Mouse (Mus musculus) embryonic facial prominence, embryonic 11.5 days (tissue): Measurements from ENCODE around the gene Tgfb2. TPM values are rescaled to one million over a fixed set of nuclear protein-coding genes. Genes with fewer than 3 reads are reported as not detected.

Source experiments
- ATAC-seq: fragments of 200-750 bp; cut with Nextera tagmentation; replicated peaks from 2 replicates; pipeline ENCODE4 v1.8.0; 2017; ENCODE audit warnings: low read depth; ENCODE audit not compliant: insufficient number of reproducible peaks, low FRiP score, low TSS enrichment
- DNase-seq: peaks from one replicate; pipeline ENCODE4 v3.0.0-alpha.2; 2015; ENCODE audit warnings: low spot score
- H3K27ac ChIP-seq: fragments of 300-500 bp; sonication (generic); replicated peaks from 2 replicates; pipeline ENCODE4 v1.5.1; 2014; ENCODE audit warnings: mild to moderate bottlenecking, low read depth, low read length, control low read depth
- H3K27me3 ChIP-seq: fragments of 300-500 bp; sonication (generic); 2 replicates; pipeline ENCODE4 v1.6.1; 2014; ENCODE audit warnings: mild to moderate bottlenecking, low read length, moderate library complexity, mixed read lengths; ENCODE audit not compliant: control insufficient read depth, insufficient read depth
- H3K36me3 ChIP-seq: fragments of 300-500 bp; sonication (generic); replicated peaks from 2 replicates; pipeline ENCODE4 v1.6.1; 2014; ENCODE audit warnings: low read depth, mild to moderate bottlenecking, low read length, moderate library complexity, mixed read lengths; ENCODE audit not compliant: control insufficient read depth, insufficient read depth
- H3K4me1 ChIP-seq: fragments of 300-500 bp; sonication (generic); 2 replicates; pipeline ENCODE4 v1.6.1; 2014; ENCODE audit warnings: low read length, mixed read lengths; ENCODE audit not compliant: control insufficient read depth, insufficient read depth
- H3K4me2 ChIP-seq: fragments of 300-500 bp; sonication (generic); 2 replicates; pipeline ENCODE4 v1.6.1; 2014; ENCODE audit warnings: low read depth, mild to moderate bottlenecking, control low read depth, low read length, moderate library complexity
- H3K4me3 ChIP-seq: fragments of 300-500 bp; sonication (generic); 2 replicates; pipeline ENCODE4 v1.5.1; 2014; ENCODE audit warnings: low read depth, low read length, control low read depth
- H3K9ac ChIP-seq: fragments of 300-500 bp; sonication (generic); replicated peaks from 2 replicates; pipeline ENCODE4 v1.6.1; 2014; ENCODE audit warnings: mild to moderate bottlenecking, control low read depth, low read length
- H3K9me3 ChIP-seq: fragments of 300-500 bp; sonication (generic); replicated peaks from 2 replicates; pipeline ENCODE4 v1.6.1; 2016; ENCODE audit warnings: mild to moderate bottlenecking, low read length, inconsistent platforms, mixed read lengths; ENCODE audit not compliant: control insufficient read depth
- WGBS: fragments of 180-500 bp; shearing (Covaris S2); extraction: QIAGEN DNeasy Blood & Tissue Kit; methylation state at CpG from one replicate; pipeline ENCODE4 v1.1.7; 2014; 5-methylcytosine and 5-hydroxymethylcytosine counted together
- polyA plus RNA-seq: library from polyadenylated mRNA; unstranded; fragments of >200 nt; fragmentation: Nextera tagmentation; extraction: Ambion mirVana; gene quantifications from 2 replicates; pipeline ENCODE4 v1.2.1, GENCODE M21; 2014

The Tgfb2 gene
- polyA plus RNA-seq: 38.5 and 53.7 TPM in 2 replicates

DNA sequence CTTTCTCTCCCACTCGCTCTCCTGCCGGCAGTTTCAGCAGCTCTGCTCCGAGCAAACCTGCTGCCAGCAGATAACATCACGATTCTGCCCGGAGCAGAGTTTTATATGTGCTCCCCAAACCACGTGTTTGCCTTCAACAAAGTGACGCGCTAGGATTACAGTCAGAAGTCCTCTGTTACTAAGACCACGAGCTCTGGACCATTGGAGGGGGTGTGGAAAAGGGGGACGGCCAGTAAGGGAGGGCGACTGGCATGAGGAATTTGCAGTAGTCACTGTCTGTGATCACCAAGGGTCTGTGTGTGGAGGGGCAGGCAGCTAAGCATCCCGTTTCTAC, at the start of gene Tgfb2:
Gene Tgfb2, minus strand, starts transcription at position 75 of the 334 bp plus-strand sequence.
- Histone ChIP-seq H3K4me1 (no peaks in the 10 kb centered on the region), H3K4me3 (peak within 1 kb of the TSS; percentile 59), H3K9ac (peak within 1 kb of the TSS; percentile 81), H3K4me2 (peak within 1 kb of the TSS; percentile 87), H3K36me3 (no peaks in the 10 kb centered on the region), H3K9me3 (no peaks in the 10 kb centered on the region), H3K27me3 (no peaks in the 10 kb centered on the region), H3K27ac (peak within 1 kb of the TSS; percentile 77)
- ATAC-seq (peak; percentile 39; the same call in 1 of the 2 replicates), DNase-seq (peak; percentile 61)
- WGBS: 2% methylated on average over 12 of the region's 12 CpGs

DNA sequence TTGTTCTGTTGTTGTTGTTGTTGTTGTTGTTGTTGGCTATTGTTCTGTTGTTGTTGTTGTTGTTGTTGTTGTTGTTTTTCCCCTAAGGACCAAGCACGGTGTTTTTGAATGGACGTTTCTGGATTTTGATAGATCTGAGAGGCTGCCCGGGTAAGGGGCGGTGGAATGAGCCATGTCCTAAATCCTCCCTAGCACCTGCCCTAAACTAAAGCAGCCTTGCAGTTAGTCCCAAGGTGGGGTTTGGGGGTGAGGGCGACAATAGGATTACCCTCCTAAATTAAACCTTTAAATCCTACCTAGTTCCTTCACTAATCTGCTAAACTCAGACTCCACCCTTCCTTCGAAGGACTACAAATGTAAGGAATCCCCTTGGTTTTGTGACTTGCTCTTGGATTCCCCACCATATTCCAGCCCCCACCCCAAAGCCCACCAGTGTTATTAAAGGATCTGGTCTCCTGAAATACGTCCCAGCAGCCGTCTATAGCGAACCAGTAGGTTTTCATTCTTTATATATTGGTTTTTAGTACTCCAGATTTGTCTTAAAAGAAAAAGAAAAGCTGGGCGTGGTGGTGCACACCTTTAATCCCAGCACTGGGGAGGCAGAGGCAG, 44.0 kb upstream of the Tgfb2 start:
- peak overlapping the region; percentile 22 for H3K4me2 ChIP-seq

DNA sequence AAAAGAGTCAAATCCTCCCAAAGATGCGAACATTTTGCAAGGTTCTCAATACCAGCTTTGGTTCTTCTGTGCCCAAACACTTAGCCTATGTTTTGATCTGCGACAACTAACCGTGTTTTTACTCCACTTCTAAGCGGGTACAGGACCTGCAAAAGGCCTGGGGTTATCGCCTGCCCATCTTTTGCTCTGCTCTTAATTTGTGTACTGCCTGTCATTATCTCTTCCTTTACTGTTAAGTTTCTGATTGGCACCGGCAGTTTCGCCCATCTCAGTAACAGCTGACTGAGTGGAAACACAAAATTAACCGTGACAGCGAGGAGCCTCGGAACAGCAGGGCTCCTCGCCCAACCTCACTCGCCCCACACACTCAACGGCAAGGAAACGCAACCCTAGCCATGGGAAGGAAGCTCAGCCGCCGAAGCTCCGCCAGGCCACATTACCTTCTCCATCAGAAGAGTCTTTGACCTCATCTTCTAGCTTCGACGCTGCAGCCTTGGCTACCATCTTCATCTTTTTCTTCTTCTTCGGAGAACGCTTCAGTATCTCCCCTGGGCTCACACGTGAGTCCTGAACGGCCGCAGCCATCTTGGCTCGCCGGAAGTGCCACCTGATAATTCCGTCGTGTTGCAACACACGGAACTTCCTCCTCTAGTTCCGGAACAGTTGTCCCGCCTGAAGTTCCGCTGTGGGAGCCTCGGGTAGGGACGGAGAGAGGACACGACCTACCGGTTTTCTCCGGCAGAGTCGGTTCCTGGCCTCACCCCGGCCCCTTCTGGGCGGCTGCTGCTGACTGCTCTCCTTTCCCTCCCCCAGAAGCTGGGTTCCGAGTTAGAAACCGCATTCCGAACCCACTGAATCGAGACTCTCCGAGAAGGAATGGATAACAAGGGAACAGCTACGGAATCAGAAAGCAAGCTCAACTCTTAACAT, 43.2 kb upstream of the Tgfb2 start, which contains the start of gene Rrp15:
Gene Rrp15, minus strand, starts transcription at position 635 of the 930 bp plus-strand sequence.
- DNase-seq (peak; percentile 93), ATAC-seq (peak; percentile 92)
- peak within 1 kb of the TSS; percentile 76 for H3K4me2 ChIP-seq
- no peaks in the 10 kb centered on the region for H3K9me3 ChIP-seq
- H3K36me3 ChIP-seq: no peaks in the 10 kb centered on the region
- WGBS: under 1% methylated on average over 46 of the region's 46 CpGs
- 0 out of 2 replicates have a peak within 1 kb of the TSS, but pooled peaks have one; percentile 43 for H3K27ac ChIP-seq
- H3K27me3 ChIP-seq: no peaks in the 10 kb centered on the region
- H3K4me1 ChIP-seq: no peaks in the 10 kb centered on the region
- H3K4me3 ChIP-seq: peak within 1 kb of the TSS; percentile 74
- peak within 1 kb of the TSS; percentile 81 for H3K9ac ChIP-seq

More for the DNA sequence above, 44.0 kb upstream of the Tgfb2 start:
- Histone ChIP-seq H3K4me3 (peak overlapping the region; percentile 74), H3K9me3 (no peaks in the 10 kb centered on the region), H3K27me3 (no peaks in the 10 kb centered on the region), H3K9ac (peak overlapping the region; percentile 81), H3K4me1 (no peaks in the 10 kb centered on the region), H3K36me3 (no peaks in the 10 kb centered on the region), H3K27ac (no peak overlapping the region)
- WGBS: 39% methylated on average over 10 of the region's 10 CpGs
- DNase-seq: peak; percentile 43
- ATAC-seq: peak; percentile 54

GRCm38 (mm10) chr1:186739828-186740227, 34.0 kb upstream of the Tgfb2 start:
- no peak overlapping the region for H3K27ac ChIP-seq
- ATAC-seq (no peak), DNase-seq (no peak)
- no peak overlapping the region for H3K4me3 ChIP-seq
- no peak overlapping the region for H3K4me2 ChIP-seq
- no peaks in the 10 kb centered on the region for H3K27me3 ChIP-seq
- H3K4me1 ChIP-seq: no peaks in the 10 kb centered on the region
- H3K9me3 ChIP-seq: no peaks in the 10 kb centered on the region
- H3K9ac ChIP-seq: no peak overlapping the region
- H3K36me3 ChIP-seq: no peaks in the 10 kb centered on the region; the same call in 1 of the 2 replicates
- 79% methylated on average over 7 of the region's 7 CpGs for WGBS

- Histone ChIP-seq H3K9ac (no peak overlapping the region), H3K4me3 (no peak overlapping the region), H3K9me3 (no peaks in the 10 kb centered on the region), H3K27ac (no peak overlapping the region), H3K4me1 (no peaks in the 10 kb centered on the region), H3K27me3 (no peaks in the 10 kb centered on the region), H3K4me2 (no peak overlapping the region), H3K36me3 (no peaks in the 10 kb centered on the region; the same call in 1 of the 2 replicates)
- WGBS: 92% methylated on average over 5 of the region's 5 CpGs
- ATAC-seq (no peak), DNase-seq (no peak)
Observed at GRCm38 (mm10) chr1:186735537-186735936, 29.7 kb upstream of the Tgfb2 start.

DNA sequence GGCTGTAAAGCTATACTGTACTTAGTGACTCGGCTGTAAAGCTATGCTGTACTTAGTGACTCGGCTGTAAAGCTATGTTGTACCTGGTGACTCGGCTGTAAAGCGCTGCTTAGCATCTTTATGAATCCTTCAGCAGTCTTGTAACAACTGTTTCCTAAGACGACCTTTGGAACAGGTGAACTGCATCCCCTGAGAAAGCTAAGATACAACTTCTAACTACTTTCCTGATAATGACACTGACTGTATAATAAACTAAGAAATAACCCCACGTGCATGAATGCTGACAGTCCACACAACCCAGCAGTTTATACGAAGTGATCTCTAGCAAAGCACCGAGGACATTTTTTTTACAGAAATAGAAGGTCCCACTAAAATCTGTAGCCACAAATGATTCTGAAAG, 27.3 kb upstream of the Tgfb2 start:
- Histone ChIP-seq H3K9me3 (no peaks in the 10 kb centered on the region), H3K9ac (no peak overlapping the region), H3K4me3 (no peak overlapping the region), H3K27me3 (no peaks in the 10 kb centered on the region), H3K4me1 (no peaks in the 10 kb centered on the region), H3K4me2 (no peak overlapping the region), H3K36me3 (no peaks in the 10 kb centered on the region; the same call in 1 of the 2 replicates), H3K27ac (no peak overlapping the region)
- 94% methylated on average over 8 of the region's 8 CpGs for WGBS
- DNase-seq (no peak), ATAC-seq (no peak)

DNA sequence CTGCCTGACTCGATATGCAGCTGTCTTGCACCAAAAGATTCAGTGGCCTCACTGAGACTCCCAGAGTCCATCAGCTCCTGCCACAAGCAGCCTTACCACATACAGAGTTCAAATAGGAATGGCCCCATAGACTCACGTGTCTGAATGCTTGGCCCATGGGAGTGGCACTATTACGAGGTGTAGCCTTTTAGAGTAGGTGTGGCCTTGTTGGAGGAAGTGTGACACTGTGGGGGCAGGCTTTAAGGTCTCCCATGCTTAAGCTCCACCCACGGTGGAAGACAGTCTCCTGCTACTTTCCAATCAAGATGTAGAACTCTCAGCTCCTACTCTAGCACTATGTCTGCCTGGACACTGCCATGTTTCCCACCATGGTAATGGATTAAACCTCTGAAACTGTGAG, 23.0 kb upstream of the Tgfb2 start:
- no peak overlapping the region for H3K4me2 ChIP-seq
- no peak overlapping the region for H3K4me3 ChIP-seq
- no peak overlapping the region for H3K27ac ChIP-seq
- DNase-seq: no peak
- H3K36me3 ChIP-seq: no peaks in the 10 kb centered on the region
- 67% methylated on average over 4 of the region's 4 CpGs for WGBS
- H3K4me1 ChIP-seq: no peaks in the 10 kb centered on the region
- no peak overlapping the region for H3K9ac ChIP-seq
- no peaks in the 10 kb centered on the region for H3K9me3 ChIP-seq
- H3K27me3 ChIP-seq: no peaks in the 10 kb centered on the region
- ATAC-seq: no peak

- H3K9me3 ChIP-seq: no peaks in the 10 kb centered on the region
- no peak overlapping the region for H3K9ac ChIP-seq
- no peak for DNase-seq
- no peaks in the 10 kb centered on the region for H3K36me3 ChIP-seq
- H3K4me2 ChIP-seq: no peak overlapping the region
- no peaks in the 10 kb centered on the region for H3K27me3 ChIP-seq
- no peaks in the 10 kb centered on the region; the same call in 1 of the 2 replicates for H3K4me1 ChIP-seq
- H3K4me3 ChIP-seq: no peak overlapping the region
- 82% methylated on average over 7 of the region's 7 CpGs for WGBS
- H3K27ac ChIP-seq: no peak overlapping the region
- ATAC-seq: no peak
Observed at GRCm38 (mm10) chr1:186726117-186726516, 20.3 kb upstream of the Tgfb2 start.
